Mouse (Mus musculus): ENCODE results near the gene Cul4a.
A peak's percentile ranks its signal among the peaks of the same experiment; 100 is the strongest.

The Cul4a gene

GRCm38 (mm10) chr8:13139641-13140182 is 34.3 kb downstream of the Cul4a start:
- no peak for DNase-seq

- DNase-seq: no peak
These were observed 36.3 kb downstream of the Cul4a start for GRCm38 (mm10) chr8:13141681-13142080.

- no peak for DNase-seq
These were observed 43.1 kb downstream of the Cul4a start for GRCm38 (mm10) chr8:13148476-13148875.

DNA sequence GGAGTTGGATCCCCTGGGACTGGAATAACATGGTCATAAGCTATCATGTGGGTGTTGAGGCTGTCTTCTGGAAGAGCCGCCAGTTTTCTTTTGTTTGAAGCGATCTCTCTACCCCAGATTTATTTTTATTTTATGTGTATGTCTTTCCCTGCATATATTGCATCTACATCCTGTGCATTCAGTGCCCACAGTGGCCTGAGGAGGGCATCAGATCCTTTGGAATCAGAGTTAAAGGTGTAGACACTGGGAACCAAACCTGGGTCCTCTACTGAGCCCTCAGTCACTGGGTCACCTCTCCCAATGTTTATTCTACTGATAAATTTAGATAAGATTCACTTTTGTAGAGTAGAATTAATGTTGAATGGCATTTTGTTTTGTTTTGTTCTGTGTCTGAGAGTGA is 43.9 kb downstream of the Cul4a start:
- DNase-seq: no peak

DNA sequence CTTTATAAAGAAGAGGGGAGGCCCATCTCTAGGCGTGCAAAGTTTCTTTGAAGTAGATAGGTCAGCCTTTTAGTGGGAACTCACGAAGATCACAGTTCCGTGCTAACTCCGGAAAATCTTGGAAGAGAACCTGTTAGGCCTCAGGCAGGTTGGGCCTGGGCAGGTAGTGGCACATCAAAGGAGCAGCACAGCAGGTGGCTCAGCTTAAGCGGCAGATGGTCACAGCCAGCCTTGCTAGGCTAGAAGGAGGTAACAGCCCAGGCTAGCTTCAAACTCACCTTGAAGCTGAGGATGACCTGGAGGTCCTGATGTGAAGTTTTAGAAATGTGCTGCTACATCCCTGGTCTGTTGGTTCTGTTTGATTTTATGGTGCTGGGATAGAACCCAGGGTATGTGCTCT is 44.4 kb downstream of the Cul4a start:
- no peak for DNase-seq

DNA sequence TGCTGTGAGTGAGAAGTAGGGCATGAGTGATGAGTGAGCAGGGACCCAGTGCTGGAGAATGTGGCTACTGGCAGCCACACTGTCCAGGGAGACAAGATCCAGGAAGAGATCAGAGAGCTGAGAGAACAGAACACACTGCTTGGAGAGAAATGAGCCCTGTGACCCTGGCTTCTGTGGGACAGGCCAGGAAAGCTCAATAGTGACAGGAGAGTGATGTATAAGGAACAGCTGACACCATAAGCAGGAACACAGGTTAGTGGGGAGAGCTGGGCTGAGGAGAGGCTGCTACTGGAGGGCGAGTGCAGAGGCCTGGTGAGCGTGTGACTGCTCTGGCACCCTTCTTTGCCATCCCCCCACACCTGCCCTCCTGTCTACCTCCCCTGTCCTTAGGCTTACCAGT is 45.5 kb downstream of the Cul4a start:
- DNase-seq: no peak

DNA sequence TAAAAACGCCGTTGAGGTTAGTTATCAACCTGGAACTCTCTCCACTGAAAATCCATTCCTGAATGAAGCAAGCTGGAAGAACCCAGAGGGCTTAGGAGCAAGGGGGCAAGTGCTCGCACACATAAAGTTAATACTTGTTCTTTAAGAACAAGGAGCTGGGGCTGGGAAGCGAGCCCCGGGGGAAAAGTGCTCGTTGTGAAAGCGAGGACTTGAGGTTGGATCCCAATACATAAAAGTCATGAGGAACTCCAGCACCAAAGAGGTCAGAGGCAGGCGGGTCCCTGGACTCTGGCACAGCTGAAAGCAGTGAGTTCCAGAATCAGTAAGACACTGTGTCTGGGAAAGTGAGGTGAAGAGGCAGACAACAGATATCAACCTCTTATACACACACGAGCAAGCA is 48.7 kb downstream of the Cul4a start:
- DNase-seq: no peak

GRCm38 (mm10) chr8:13155358-13155757 is 49.9 kb downstream of the Cul4a start:
- peak; percentile 31 for DNase-seq

DNA sequence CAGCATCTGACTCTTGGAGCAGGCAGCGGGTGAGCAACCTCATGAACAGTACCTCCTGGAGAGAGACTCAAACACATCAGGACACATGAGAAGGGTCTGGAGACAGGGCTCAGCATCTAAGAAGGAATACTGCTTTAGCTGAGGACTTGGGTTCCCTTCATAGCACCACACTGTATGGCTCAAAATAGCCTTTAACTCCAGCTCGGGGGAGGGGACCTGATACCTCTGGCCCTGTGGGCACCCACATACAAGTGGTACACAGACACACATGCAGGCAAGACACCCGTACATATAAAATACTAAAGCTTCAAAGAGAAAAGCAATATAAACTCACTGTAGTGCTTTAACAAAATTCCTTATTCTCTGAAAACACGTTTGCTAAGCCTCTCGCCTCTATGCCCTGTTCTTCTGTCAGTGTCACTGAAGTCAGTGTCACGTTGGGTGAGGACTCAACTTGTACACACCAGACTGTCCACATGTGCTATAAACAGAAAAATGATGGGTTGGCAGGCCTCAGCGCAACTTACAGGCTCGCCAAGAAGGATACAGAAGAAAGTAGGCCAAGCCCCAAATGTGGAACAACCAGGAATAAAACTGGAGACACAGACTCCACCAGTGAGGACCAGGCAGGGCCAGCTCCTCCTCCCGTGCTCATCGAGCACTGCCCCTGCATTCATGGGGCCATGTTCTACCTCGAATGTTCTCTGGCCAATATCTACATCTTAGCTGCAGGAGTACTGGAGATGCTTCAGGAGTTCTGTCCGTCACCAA is 51.1 kb downstream of the Cul4a start:
- DNase-seq: no peak

DNA sequence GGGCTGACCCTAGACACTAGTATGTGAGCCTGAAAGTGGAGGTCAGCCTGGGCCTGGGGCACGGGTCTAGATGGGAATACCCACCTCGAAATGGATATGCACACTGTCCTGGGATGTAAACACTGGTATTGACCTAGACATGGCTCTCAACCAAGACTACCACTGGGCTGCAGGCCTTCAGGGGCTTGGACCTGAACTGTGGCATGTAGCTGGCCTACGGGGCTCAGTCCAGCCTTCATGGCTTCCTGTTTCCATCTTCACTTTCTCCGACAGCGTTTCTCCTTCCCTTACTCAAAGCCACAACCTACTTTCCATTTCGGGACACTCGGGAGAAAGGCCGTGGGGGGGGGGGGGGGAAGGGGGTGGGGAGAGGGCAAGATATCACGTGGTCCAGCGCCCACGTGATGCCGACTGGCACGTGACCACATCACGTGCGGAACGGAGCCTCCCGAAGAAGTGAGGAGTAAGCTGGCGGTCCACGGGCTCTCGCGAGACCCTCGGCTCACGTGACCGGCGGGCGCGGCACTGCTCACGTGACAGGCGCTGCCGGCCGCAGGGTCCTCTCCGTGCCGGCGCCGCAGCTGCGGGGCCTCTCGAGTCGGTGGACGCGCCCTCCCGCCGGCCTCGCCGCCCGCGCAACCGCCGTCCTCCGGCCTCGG is 53.4 kb downstream of the Cul4a start, which contains the start of gene Lamp1:
Gene Lamp1 (plus strand): TSS at position 444 of the 659 bp plus-strand sequence.
- DNase-seq: peak; percentile 100

DNA sequence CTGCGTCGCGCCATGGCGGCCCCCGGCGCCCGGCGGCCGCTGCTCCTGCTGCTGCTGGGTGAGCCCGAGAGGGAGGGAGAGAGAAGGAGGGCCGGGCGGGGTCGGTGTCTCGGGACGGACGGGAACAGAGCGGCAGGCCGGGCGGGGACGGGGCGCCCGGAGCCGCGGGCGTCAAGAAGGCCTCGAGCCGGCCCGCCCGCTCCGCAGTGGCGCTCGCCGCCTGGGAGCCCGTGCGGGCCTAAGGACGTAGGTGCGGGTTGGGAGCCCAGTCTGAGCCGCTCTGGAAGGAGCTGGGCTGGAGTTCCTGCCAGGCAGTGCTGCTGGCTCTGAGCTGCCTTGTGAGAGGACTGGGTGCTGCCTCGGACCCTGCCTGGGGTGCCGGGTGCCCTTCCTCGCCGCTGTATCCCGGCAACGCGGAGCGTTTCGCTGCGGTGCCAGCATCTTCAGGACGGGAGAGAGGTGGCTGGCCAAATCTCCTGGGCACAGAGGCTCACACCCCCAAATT is 54.0 kb downstream of the Cul4a start:
- DNase-seq: no peak

DNA sequence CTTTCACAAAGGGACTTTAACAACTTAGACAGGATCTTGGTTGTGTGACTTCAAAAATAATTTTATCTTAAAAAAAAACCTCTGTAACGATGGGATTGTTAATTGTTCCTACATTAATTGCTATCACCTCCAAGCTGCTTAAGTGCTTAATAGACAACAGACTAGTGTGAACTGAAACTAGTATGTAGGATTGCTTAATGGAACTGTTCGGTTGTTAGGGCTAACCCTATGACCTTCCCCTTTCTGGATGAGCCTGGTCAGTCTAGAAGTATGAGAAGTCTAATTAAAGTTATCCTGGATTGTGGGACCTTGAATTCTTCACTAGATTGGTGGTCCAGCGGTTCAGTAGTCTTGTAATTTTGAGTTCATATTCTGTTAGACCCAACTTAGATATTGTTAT is 55.3 kb downstream of the Cul4a start:
- DNase-seq: no peak

GRCm38 (mm10) chr8:13162098-13162497 is 56.7 kb downstream of the Cul4a start:
- peak; percentile 45 for DNase-seq

- no peak for DNase-seq
These were observed 58.1 kb downstream of the Cul4a start for GRCm38 (mm10) chr8:13163563-13163962.

DNA sequence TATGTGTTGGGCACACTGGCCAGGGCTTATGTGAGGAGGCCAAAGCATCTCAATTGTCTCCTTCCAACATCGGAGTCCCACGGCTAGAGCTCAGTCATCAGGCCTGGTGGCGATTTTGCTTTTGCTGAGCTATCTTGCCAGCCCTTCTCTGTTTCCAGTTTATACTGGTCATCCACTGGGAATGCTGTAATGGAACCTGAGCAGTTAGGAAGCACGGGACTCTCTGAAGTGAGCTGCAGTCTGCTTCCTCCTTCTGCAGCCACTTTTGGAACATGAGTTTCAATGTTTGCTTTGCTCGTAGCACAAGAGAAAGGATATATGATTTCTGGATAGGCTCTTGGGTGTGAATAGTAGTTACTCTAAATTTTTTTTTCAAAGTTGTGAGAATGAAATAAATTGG is 58.9 kb downstream of the Cul4a start:
- DNase-seq: no peak

- no peak for DNase-seq
These were observed 65.1 kb downstream of the Cul4a start for GRCm38 (mm10) chr8:13170510-13170909.

- no peak for DNase-seq
These were observed 68.9 kb downstream of the Cul4a start for GRCm38 (mm10) chr8:13174305-13174704.

DNA sequence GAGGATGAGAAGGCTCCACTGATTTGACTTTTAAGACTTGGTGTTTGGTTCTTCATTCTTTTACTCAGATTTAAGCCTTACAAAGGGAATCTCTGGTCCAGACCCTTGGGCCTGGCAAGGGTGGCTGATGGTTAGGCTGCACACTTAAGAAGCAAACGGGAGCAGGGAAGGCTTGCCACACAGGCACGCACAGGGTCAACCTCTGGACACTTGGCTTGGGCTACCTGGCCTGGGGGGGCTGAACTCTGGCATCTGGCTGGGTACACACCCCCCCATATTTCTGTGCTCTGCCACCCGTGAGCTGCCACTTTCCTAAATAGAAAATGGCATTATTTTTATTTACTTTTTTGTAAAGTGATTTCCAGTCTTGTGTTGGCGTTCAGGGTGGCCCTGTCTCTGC is 69.4 kb downstream of the Cul4a start:
- no peak for DNase-seq

GRCm38 (mm10) chr8:13175650-13176049 is 70.2 kb downstream of the Cul4a start:
- DNase-seq: no peak

DNA sequence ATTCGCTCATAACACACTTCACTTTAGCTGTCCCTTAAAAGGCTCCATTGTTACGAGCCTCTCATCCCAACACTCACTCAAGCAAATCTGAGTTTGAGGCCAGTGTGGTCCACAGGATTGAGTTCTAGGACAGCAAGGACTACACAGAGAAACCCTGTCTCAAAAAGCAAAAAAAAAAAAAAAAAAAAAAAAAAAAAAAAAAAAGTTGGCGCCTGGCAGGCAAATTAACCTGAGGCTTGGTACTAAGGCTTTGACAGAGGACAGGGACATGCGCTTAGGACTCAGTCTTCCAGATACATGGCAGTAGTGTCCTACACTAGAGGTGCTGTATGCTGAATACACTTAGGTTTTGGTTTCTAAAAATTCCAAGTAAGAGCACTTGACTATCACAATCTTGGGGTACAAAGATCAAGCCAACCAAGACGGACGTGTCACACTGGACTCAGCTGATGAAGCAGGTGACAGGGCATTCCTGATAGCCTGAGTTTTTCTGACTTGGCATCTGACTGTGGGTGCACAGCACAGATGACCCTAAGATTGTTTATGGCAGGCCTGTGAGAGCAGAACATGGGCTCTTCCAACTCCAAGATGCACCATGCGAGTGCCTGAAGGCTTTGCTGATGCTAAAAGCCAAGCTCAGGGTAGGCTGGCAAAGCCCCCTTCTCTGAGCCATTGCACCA is 71.9 kb downstream of the Cul4a start:
- DNase-seq: no peak

DNA sequence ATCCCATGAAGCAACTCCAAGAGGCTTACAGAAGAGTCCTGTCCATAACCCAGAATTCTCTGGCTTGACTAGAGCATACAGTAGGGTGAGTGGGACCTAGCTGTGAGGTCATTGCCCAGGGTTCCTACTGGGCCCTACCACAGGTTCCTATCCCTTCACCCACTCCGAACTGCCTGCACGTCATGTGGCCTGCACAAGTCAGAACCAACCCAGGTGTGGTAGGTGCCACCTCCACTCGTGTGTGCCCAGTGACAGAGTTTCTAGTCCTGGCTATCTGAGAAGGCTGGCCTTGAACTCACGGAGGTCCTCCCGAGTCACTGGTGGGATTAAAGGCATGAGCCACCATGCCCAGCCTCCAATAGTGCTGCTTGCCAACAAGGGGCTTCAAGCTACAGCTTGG is 72.7 kb downstream of the Cul4a start:
- no peak for DNase-seq

DNA sequence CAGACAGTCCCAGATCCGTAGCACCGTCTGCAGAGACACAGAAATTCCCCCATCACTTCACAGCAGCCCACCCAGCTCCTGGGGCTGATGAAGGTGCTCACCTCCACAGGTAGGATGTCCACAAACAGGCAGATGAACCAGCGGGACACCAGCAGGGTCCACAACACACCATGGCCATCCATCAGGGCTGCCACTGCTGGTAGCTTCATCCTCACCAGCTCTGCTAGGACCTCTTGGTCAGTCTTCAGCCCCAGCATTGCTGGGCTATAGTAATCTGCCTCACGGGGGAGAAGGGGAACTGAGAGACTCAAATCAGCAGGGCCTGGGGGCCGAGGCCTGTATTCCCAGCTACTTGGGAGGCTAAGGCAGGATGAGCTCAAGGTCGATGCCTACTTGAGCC is 74.1 kb downstream of the Cul4a start:
- no peak for DNase-seq

- no peak for DNase-seq
These were observed 74.5 kb downstream of the Cul4a start for GRCm38 (mm10) chr8:13179948-13180347.

Data from lung, postnatal 36 days (tissue).